ENCODE assay signal across 19 mouse cellular contexts in the genomic region with DNA sequence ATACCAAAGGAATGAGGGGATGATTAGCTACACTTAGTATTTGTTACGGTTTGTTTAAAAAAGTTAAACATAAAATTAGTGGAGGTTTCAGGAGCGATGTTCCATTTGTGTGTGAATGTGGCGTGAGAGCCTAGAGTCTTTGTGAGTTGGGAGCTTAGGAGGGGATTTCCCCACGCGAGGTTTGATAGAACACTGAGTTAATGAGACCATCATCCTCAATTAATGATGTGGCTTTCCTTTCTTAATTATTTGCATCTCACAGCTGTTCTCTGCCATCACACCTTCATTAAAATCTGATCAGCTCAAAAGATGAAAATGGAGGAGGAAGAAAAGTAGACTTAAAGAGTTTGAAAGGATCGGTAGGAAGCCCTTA.
"Had no signal": no experiment of that assay in that cellular context is flagged by ENCODE, and none has a peak within 500 bp of the region (broad histone marks: within the 10 kb centered on the region; RNA-seq: fewer than 3 reads in every experiment).

No protein-coding gene starts in this region.

- H3K27ac ChIP-seq: layer of hippocampus, adult 2 months; limb, embryonic 10.5 days; limb, embryonic 13.5 days; liver, embryonic 12.5 days; liver, embryonic 15.5 days; midbrain, embryonic 12.5 days; midbrain, embryonic 15.5 days; stomach, postnatal 0 days had no signal

- H3K36me3 ChIP-seq: limb, embryonic 10.5 days; limb, embryonic 13.5 days; liver, embryonic 12.5 days; liver, embryonic 15.5 days; midbrain, embryonic 12.5 days; midbrain, embryonic 15.5 days had no signal

- H3K4me1 ChIP-seq: limb, embryonic 13.5 days; liver, embryonic 12.5 days; liver, embryonic 15.5 days; midbrain, embryonic 12.5 days had no signal

- H3K27me3 ChIP-seq: liver, embryonic 12.5 days; liver, embryonic 15.5 days; midbrain, embryonic 12.5 days; midbrain, embryonic 15.5 days had no signal

- ATAC-seq: liver, embryonic 12.5 days had no signal

- H3K4me3 ChIP-seq: limb, embryonic 10.5 days; limb, embryonic 13.5 days; liver, embryonic 12.5 days; liver, embryonic 15.5 days; midbrain, embryonic 12.5 days; midbrain, embryonic 15.5 days; myocyte had no signal

- H3K9ac ChIP-seq: limb, embryonic 13.5 days; liver, embryonic 12.5 days; liver, embryonic 15.5 days; midbrain, embryonic 12.5 days; midbrain, embryonic 15.5 days had no signal

- DNase-seq: kidney, adult 18-20 months; kidney, adult 9 months; kidney, postnatal 14 days; layer of hippocampus, adult 9-11 months; liver; lung, adult 18-20 months; lung, postnatal 14 days; lung, postnatal 4 days; thymus, adult 2 months; thymus, postnatal 14 days had no signal

- H3K9me3 ChIP-seq: limb, embryonic 10.5 days; limb, embryonic 13.5 days; liver, embryonic 15.5 days; midbrain, embryonic 12.5 days; midbrain, embryonic 15.5 days had no signal

- H3K4me2 ChIP-seq: limb, embryonic 13.5 days; liver, embryonic 12.5 days; liver, embryonic 15.5 days; midbrain, embryonic 12.5 days; midbrain, embryonic 15.5 days had no signal
